Mouse (Mus musculus) MEL (cell line): ENCODE measurements at regions not wholly inside any gene's neighbourhood (a gene's known extent, or its start where the extent isn't known, plus 50 kb on each side); places are given as distances from the start of the nearest gene placed in this dataset.

Experiments used
- CTCF ChIP-seq, 3 experiments: IDR thresholded peaks in 2 of 3; conservative IDR thresholded peaks in 1 of 3; 2 replicates each; pipeline ENCODE4 v1.5.1; 2011 to 2012; ENCODE audit warnings: low read length in 3 of 3, low read depth in 2 of 3, mild to moderate bottlenecking in 2 of 3, improper control_type of control experiment in 1 of 3, inconsistent platforms in 1 of 3, mixed read lengths in 1 of 3, moderate library complexity in 1 of 3; ENCODE audit not compliant: control insufficient read depth in 1 of 3, insufficient read depth in 1 of 3, poor library complexity in 1 of 3, severe bottlenecking in 1 of 3
- EP300 ChIP-seq, 2 experiments: IDR thresholded peaks; 2 replicates each; pipeline ENCODE4 v1.6.1; 2011; ENCODE audit warnings: improper control_type of control experiment in 2 of 2, low read length in 2 of 2, low read depth in 1 of 2, mild to moderate bottlenecking in 1 of 2
- HCFC1 ChIP-seq: IDR thresholded peaks from 2 replicates; pipeline ENCODE4 v1.6.1; 2012; ENCODE audit warnings: low read depth, mild to moderate bottlenecking, inconsistent platforms, low read length, improper control_type of control experiment, moderate library complexity
- MAX ChIP-seq: IDR thresholded peaks from 2 replicates; pipeline ENCODE4 v1.6.1; 2011; ENCODE audit warnings: low read length, improper control_type of control experiment
- NELFE ChIP-seq: IDR thresholded peaks from 2 replicates; pipeline ENCODE4 v1.6.1; 2011; ENCODE audit warnings: low read depth, low read length, improper control_type of control experiment
- POLR2A ChIP-seq, 2 experiments: IDR thresholded peaks; 2 replicates each; pipeline ENCODE4 v1.6.1; 2011 to 2012; ENCODE audit warnings: low read length in 2 of 2, mild to moderate bottlenecking in 2 of 2, control low read depth in 1 of 2, improper control_type of control experiment in 1 of 2, low read depth in 1 of 2, moderate library complexity in 1 of 2; ENCODE audit not compliant: control insufficient read depth in 1 of 2, insufficient read depth in 1 of 2, poor library complexity in 1 of 2
- POLR2AphosphoS2 ChIP-seq: IDR thresholded peaks from 2 replicates; pipeline ENCODE4 v1.6.1; 2011; ENCODE audit warnings: low read length, improper control_type of control experiment
- RAD21 ChIP-seq: IDR thresholded peaks from 2 replicates; pipeline ENCODE4 v1.6.1; 2011; ENCODE audit warnings: mild to moderate bottlenecking, low read depth, low read length, improper control_type of control experiment
- TCF12 ChIP-seq: IDR thresholded peaks from 2 replicates; pipeline ENCODE4 v1.6.1; 2014; ENCODE audit warnings: low read depth, mild to moderate bottlenecking, inconsistent platforms, low read length, improper control_type of control experiment, moderate library complexity
- ZNF384 ChIP-seq: IDR thresholded peaks from 2 replicates; pipeline ENCODE4 v1.6.1; 2012; ENCODE audit warnings: low read depth, mild to moderate bottlenecking, inconsistent platforms, low read length, improper control_type of control experiment

GRCm38 (mm10) chr6:15537279-15537678, 183.2 kb upstream of the Mdfic start:
- TF ChIP-seq POLR2A (IDR thresholded peaks at IDR 0.05; ENCODE audit: control insufficient read depth in 1 of 2, insufficient read depth in 1 of 2, low read depth in 1 of 2, low read length in 2 of 2, poor library complexity in 1 of 2): no peak
- no peak for TF ChIP-seq EP300 (IDR thresholded peaks at IDR 0.05; ENCODE audit: low read depth in 1 of 2, low read length in 2 of 2)
- TF ChIP-seq CTCF (IDR thresholded peaks at IDR 0.05 in 2 of 3, conservative IDR thresholded peaks at IDR 0.05 in 1 of 3; ENCODE audit: control insufficient read depth in 1 of 3, insufficient read depth in 1 of 3, low read depth in 2 of 3, low read length in 3 of 3, poor library complexity in 1 of 3, severe bottlenecking in 1 of 3): no peak
- TF ChIP-seq MAX: no peak
- TF ChIP-seq ZNF384: no peak
- no peak for TF ChIP-seq NELFE
- no peak for TF ChIP-seq RAD21
- no peak for TF ChIP-seq TCF12
- TF ChIP-seq POLR2AphosphoS2: no peak
- no peak for TF ChIP-seq HCFC1
